Mouse (Mus musculus): ENCODE data around the gene Gtdc1. TPM values are rescaled to one million over a fixed set of nuclear protein-coding genes. Genes with fewer than 3 reads are reported as not detected.

Gene Gtdc1
- polyA plus RNA-seq, 1 experiment: 42.4 TPM

DNA sequence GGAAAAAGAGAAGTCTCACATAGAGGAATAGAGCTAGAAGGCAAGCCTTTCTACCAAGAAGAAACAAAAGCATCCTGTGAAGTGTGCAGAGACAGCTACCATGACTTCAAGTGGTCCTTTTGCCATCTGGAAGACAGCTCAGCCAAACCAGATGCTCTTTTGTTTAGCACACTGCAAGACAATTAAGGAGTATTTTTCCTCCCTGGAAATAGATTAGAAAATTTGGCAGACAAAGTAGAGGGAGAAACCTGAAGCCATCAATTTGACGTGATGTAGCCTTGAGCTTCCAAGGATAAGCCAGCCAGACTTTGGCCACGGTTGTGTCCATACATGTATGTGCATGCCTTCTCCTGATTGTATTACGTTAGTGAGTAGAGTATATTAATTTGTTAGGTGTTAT lies 3.5 kb upstream of the Gtdc1 start:
- TF ChIP-seq EP300 (IDR thresholded peaks at IDR 0.05; ENCODE audit: insufficient read depth, low read depth, low read length) (no peak), POLR2A (IDR thresholded peaks at IDR 0.05; ENCODE audit: insufficient read depth, low read length) (no peak), CTCF (IDR thresholded peaks at IDR 0.05; ENCODE audit: low read depth, low read length) (no peak)
- no peak overlapping the region for H3K27ac ChIP-seq (ENCODE audit: insufficient read depth, low read length)

DNA sequence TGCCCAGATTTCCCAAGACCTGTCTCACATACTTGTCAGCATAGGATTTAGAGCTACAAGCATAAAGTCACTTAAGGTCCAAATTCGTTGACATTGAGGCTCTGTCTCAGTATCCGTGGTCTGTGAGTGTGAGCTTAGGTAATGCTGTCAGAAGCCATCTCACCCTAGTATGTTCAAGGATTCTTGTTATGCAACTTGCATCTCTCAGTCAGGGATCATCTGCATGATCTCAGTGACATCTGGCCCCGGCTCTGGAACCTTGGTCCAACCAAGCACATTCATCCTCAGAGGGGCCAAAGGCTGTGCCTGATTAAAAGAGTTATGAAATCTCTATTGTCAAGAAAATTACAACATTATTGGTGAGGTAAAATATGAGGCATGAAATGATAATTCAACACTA lies 1.2 kb upstream of the Gtdc1 start:
- Histone ChIP-seq H3K27me3 (ENCODE audit: control insufficient read depth, insufficient read depth, low read length, poor library complexity, severe bottlenecking) (no peaks in the 10 kb centered on the region; the same call in 1 of the 2 replicates), H3K4me1 (ENCODE audit: control insufficient read depth, insufficient read depth, low read length) (no peaks in the 10 kb centered on the region), H3K9me3 (replicated peaks; ENCODE audit: control insufficient read depth, insufficient read depth, low read length, poor library complexity, severe bottlenecking) (no peaks in the 10 kb centered on the region; the same call in 1 of the 2 replicates), H3K9ac (ENCODE audit: low read depth, poor library complexity, severe bottlenecking) (no peak overlapping the region), H3K4me3 (ENCODE audit: low read depth, low read length) (no peak overlapping the region), H3K27ac (ENCODE audit: insufficient read depth, low read length) (no peak overlapping the region), H3K36me3 (ENCODE audit: control insufficient read depth, insufficient read depth, low read length, poor library complexity, severe bottlenecking) (no peaks in the 10 kb centered on the region)
- TF ChIP-seq CTCF (IDR thresholded peaks at IDR 0.05; ENCODE audit: low read depth, low read length): no peak
- TF ChIP-seq EP300 (IDR thresholded peaks at IDR 0.05; ENCODE audit: insufficient read depth, low read depth, low read length): no peak
- no peak for TF ChIP-seq POLR2A (IDR thresholded peaks at IDR 0.05; ENCODE audit: insufficient read depth, low read length)

More for the DNA sequence above, 3.5 kb upstream of the Gtdc1 start:
- H3K4me1 ChIP-seq (ENCODE audit: control insufficient read depth, insufficient read depth, low read length): no peaks in the 10 kb centered on the region
- H3K27me3 ChIP-seq (ENCODE audit: control insufficient read depth, insufficient read depth, low read length, poor library complexity, severe bottlenecking): no peaks in the 10 kb centered on the region
- no peak overlapping the region for H3K4me3 ChIP-seq (ENCODE audit: low read depth, low read length)
- peaks cover 13% of the 10 kb centered on the region for H3K9me3 ChIP-seq (replicated peaks; ENCODE audit: control insufficient read depth, insufficient read depth, low read length, poor library complexity, severe bottlenecking)
- no peaks in the 10 kb centered on the region for H3K36me3 ChIP-seq (ENCODE audit: control insufficient read depth, insufficient read depth, low read length, poor library complexity, severe bottlenecking)
- no peak overlapping the region for H3K9ac ChIP-seq (ENCODE audit: low read depth, poor library complexity, severe bottlenecking)

DNA sequence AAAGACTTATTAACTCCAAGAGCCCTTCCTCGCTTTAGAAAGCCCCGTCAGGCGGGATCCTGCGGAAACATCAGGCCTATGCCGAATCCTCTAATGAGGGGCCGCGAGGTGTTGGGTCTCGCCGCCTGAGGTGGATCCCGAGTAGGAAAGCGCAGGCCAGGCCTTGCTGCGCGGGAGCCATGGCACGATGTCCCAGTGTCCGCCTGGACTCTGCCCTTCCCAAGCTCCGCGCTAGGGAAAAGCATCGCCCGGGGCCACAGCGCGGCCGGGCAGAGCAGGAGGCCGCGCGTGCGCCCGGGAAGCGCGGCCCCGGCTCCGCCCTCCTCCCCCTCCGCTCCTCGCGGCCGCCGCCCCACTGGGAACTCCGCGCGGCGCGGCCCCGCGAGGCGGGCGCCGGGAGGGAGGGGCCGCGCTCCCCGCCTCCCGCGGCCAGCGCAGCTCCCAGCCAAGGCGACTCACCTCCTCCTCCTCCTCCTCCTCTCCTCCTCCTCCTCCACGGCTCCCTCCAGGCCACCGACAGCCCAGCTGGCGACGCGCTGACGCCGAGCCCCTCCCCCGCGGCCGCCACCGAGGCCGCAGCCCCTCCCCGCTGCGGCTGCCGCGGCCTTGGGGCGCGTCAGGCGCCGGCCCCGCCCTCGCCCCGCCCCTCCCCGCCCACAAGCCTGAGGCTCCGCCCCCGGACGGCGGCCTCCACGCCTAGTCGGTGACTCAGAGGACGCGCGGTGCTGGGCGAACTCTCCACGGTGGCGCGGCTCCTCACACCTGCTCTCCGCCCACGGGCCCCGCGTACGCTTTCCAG lies 575 bp downstream of the Gtdc1 start:
- H3K36me3 ChIP-seq (ENCODE audit: control insufficient read depth, insufficient read depth, low read length, poor library complexity, severe bottlenecking): no peaks in the 10 kb centered on the region
- peak overlapping the region; percentile 65 for H3K27ac ChIP-seq (ENCODE audit: insufficient read depth, low read length)
- no peaks in the 10 kb centered on the region for H3K4me1 ChIP-seq (ENCODE audit: control insufficient read depth, insufficient read depth, low read length)
- peak overlapping the region; percentile 85 for H3K9ac ChIP-seq (ENCODE audit: low read depth, poor library complexity, severe bottlenecking)
- no peaks in the 10 kb centered on the region for H3K9me3 ChIP-seq (replicated peaks; ENCODE audit: control insufficient read depth, insufficient read depth, low read length, poor library complexity, severe bottlenecking)
- H3K4me3 ChIP-seq (ENCODE audit: low read depth, low read length): peak overlapping the region; percentile 85
- no peaks in the 10 kb centered on the region; the same call in 1 of the 2 replicates for H3K27me3 ChIP-seq (ENCODE audit: control insufficient read depth, insufficient read depth, low read length, poor library complexity, severe bottlenecking)
- TF ChIP-seq CTCF (IDR thresholded peaks at IDR 0.05; ENCODE audit: low read depth, low read length) (no peak), POLR2A (IDR thresholded peaks at IDR 0.05; ENCODE audit: insufficient read depth, low read length) (peak; percentile 43)

DNA sequence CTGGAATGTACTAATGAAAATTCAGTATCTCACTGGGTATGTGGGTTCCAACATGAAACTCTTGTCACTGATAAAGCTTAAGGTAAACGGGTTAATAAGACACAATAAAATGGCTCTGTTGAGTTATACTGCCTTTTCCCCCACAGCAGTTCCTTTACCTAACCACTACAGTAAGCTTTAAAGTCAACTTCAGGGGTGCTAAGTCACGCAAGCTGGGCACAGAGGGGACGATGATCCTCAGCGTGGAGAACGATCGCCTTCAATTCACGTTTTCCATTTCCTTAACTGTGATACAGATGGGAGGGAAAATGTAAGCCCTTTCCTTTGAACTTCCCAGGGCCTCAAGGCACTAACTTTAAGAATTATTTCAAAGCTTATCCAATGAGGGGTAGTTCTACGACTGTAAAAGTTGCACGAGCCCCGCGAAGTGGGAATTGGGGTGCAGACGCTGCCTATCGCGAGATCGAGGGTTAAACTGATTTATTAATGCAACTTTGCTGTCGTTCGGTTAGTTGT lies 1.2 kb downstream of the Gtdc1 start:
- H3K9ac ChIP-seq (ENCODE audit: low read depth, poor library complexity, severe bottlenecking): peak overlapping the region; percentile 85
- H3K27ac ChIP-seq (ENCODE audit: insufficient read depth, low read length): peak overlapping the region; percentile 65
- peak overlapping the region; percentile 83 for H3K4me3 ChIP-seq (ENCODE audit: low read depth, low read length)
- no peaks in the 10 kb centered on the region for H3K36me3 ChIP-seq (ENCODE audit: control insufficient read depth, insufficient read depth, low read length, poor library complexity, severe bottlenecking)
- H3K9me3 ChIP-seq (replicated peaks; ENCODE audit: control insufficient read depth, insufficient read depth, low read length, poor library complexity, severe bottlenecking): no peaks in the 10 kb centered on the region
- TF ChIP-seq EP300 (IDR thresholded peaks at IDR 0.05; ENCODE audit: insufficient read depth, low read depth, low read length) (no peak), CTCF (IDR thresholded peaks at IDR 0.05; ENCODE audit: low read depth, low read length) (no peak), POLR2A (IDR thresholded peaks at IDR 0.05; ENCODE audit: insufficient read depth, low read length) (no peak)
- H3K4me1 ChIP-seq (ENCODE audit: control insufficient read depth, insufficient read depth, low read length): no peaks in the 10 kb centered on the region
- no peaks in the 10 kb centered on the region; the same call in 1 of the 2 replicates for H3K27me3 ChIP-seq (ENCODE audit: control insufficient read depth, insufficient read depth, low read length, poor library complexity, severe bottlenecking)

DNA sequence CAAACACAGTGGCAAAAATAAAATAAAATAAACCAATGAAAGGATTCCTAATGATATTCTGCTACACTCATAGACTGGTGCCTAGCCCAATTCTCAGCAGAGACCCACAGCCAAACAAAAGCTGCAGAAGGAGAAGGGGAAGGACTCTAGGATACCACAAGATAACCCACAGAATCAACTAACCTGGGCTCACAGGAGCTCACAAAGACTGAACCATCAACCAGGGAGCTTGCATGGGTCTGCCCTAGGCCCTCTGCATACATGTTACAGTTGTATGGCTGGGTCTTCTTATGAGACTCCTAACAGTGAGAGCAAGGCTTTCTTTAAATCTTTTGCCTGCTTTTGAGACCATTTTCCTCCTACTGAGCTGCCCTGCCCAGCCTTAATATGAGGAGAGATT lies 2.8 kb downstream of the Gtdc1 start:
- no peaks in the 10 kb centered on the region for H3K36me3 ChIP-seq (ENCODE audit: control insufficient read depth, insufficient read depth, low read length, poor library complexity, severe bottlenecking)
- TF ChIP-seq CTCF (IDR thresholded peaks at IDR 0.05; ENCODE audit: low read depth, low read length) (no peak), EP300 (IDR thresholded peaks at IDR 0.05; ENCODE audit: insufficient read depth, low read depth, low read length) (no peak), POLR2A (IDR thresholded peaks at IDR 0.05; ENCODE audit: insufficient read depth, low read length) (no peak)

More for the DNA sequence above, 2.8 kb downstream of the Gtdc1 start:
- Histone ChIP-seq H3K27me3 (ENCODE audit: control insufficient read depth, insufficient read depth, low read length, poor library complexity, severe bottlenecking) (no peaks in the 10 kb centered on the region; the same call in 1 of the 2 replicates), H3K4me1 (ENCODE audit: control insufficient read depth, insufficient read depth, low read length) (no peaks in the 10 kb centered on the region), H3K9me3 (replicated peaks; ENCODE audit: control insufficient read depth, insufficient read depth, low read length, poor library complexity, severe bottlenecking) (no peaks in the 10 kb centered on the region), H3K9ac (ENCODE audit: low read depth, poor library complexity, severe bottlenecking) (no peak overlapping the region), H3K27ac (ENCODE audit: insufficient read depth, low read length) (no peak overlapping the region), H3K4me3 (ENCODE audit: low read depth, low read length) (no peak overlapping the region)

All from ES-Bruce4 (cell line).